Mouse (Mus musculus) cortical plate, adult 2 months (tissue): ENCODE measurements around the gene Fancf. TPM values are rescaled to one million over a fixed set of nuclear protein-coding genes. Genes with fewer than 3 reads are reported as not detected.

Experiments used
- H3K27ac ChIP-seq: fragments of 200-500 bp; 2 replicates; pipeline ENCODE4 v1.5.1; 2012; ENCODE audit warnings: low read length, control low read depth, inconsistent platforms; ENCODE audit not compliant: insufficient read depth
- H3K4me1 ChIP-seq: fragments of 200-500 bp; 2 replicates; pipeline ENCODE4 v1.6.1; 2011; ENCODE audit warnings: low read length; ENCODE audit not compliant: control insufficient read depth, insufficient read depth
- H3K4me3 ChIP-seq: fragments of 200-500 bp; 2 replicates; pipeline ENCODE4 v1.5.1; 2011; ENCODE audit warnings: mild to moderate bottlenecking, low read length, control low read depth; ENCODE audit not compliant: insufficient read depth
- CTCF ChIP-seq: fragments of 200-500 bp; IDR thresholded peaks from 2 replicates; pipeline ENCODE4 v1.5.1; 2011; ENCODE audit warnings: mild to moderate bottlenecking, control low read depth, low read length; ENCODE audit not compliant: insufficient read depth; ENCODE audit errors: extremely low read depth
- POLR2A ChIP-seq: fragments of 200-500 bp; IDR thresholded peaks from 2 replicates; pipeline ENCODE4 v1.6.1; 2011; ENCODE audit warnings: mild to moderate bottlenecking, low read length, control low read depth; ENCODE audit not compliant: insufficient read depth; ENCODE audit errors: extremely low read depth
- polyA plus RNA-seq: library from polyadenylated mRNA; depleted of rRNA; stranded (reverse); fragments of >200 nt; gene quantifications from 2 replicates; pipeline ENCODE4 v1.2.3, GENCODE M21; 2012

Fancf gene
- polyA plus RNA-seq, 1 experiment: 4.8 TPM

- H3K4me1 ChIP-seq: no peaks in the 10 kb centered on the region
- H3K27ac ChIP-seq: no peak overlapping the region
- no peak overlapping the region for H3K4me3 ChIP-seq
- TF ChIP-seq CTCF: no peak
- no peak for TF ChIP-seq POLR2A
These were observed 18.1 kb upstream of the Fancf start for GRCm38 (mm10) chr7:51880121-51880520.

GRCm38 (mm10) chr7:51879136-51879723, 17.2 kb upstream of the Fancf start:
- no peak for TF ChIP-seq CTCF
- TF ChIP-seq POLR2A: peak; percentile 62; the same call in 1 of the 2 replicates
- H3K4me3 ChIP-seq: peak overlapping the region; percentile 51
- H3K4me1 ChIP-seq: no peaks in the 10 kb centered on the region
- peak overlapping the region; percentile 83 for H3K27ac ChIP-seq

- Histone ChIP-seq H3K27ac (peak overlapping the region; percentile 83), H3K4me1 (no peaks in the 10 kb centered on the region), H3K4me3 (peak overlapping the region; percentile 51)
- TF ChIP-seq POLR2A (no peak), CTCF (no peak)
These were observed 16.7 kb upstream of the Fancf start for GRCm38 (mm10) chr7:51878730-51879129.

- Histone ChIP-seq H3K4me1 (no peaks in the 10 kb centered on the region), H3K4me3 (no peak overlapping the region), H3K27ac (no peak overlapping the region)
- TF ChIP-seq POLR2A (no peak), CTCF (no peak)
These were observed 14.2 kb upstream of the Fancf start for GRCm38 (mm10) chr7:51876316-51876715.

- TF ChIP-seq CTCF (no peak), POLR2A (no peak)
- H3K4me1 ChIP-seq: no peaks in the 10 kb centered on the region
- no peak overlapping the region for H3K27ac ChIP-seq
- H3K4me3 ChIP-seq: no peak overlapping the region
These were observed 10.5 kb upstream of the Fancf start for GRCm38 (mm10) chr7:51872597-51872996.

GRCm38 (mm10) chr7:51872041-51872440, 10.0 kb upstream of the Fancf start:
- no peak overlapping the region for H3K27ac ChIP-seq
- TF ChIP-seq POLR2A (no peak), CTCF (no peak)
- H3K4me1 ChIP-seq: no peaks in the 10 kb centered on the region
- no peak overlapping the region for H3K4me3 ChIP-seq

- no peak overlapping the region for H3K4me3 ChIP-seq
- H3K27ac ChIP-seq: no peak overlapping the region
- no peaks in the 10 kb centered on the region for H3K4me1 ChIP-seq
- no peak for TF ChIP-seq POLR2A
- TF ChIP-seq CTCF: no peak
These were observed 5.9 kb upstream of the Fancf start for GRCm38 (mm10) chr7:51867983-51868382.

- Histone ChIP-seq H3K27ac (no peak overlapping the region), H3K4me1 (no peaks in the 10 kb centered on the region), H3K4me3 (no peak overlapping the region)
- TF ChIP-seq CTCF (no peak), POLR2A (no peak)
These were observed 3.3 kb upstream of the Fancf start for GRCm38 (mm10) chr7:51865336-51865735.

- Histone ChIP-seq H3K4me1 (no peaks in the 10 kb centered on the region), H3K27ac (no peak overlapping the region), H3K4me3 (peak overlapping the region; percentile 71; the same call in 1 of the 2 replicates)
- TF ChIP-seq POLR2A (no peak), CTCF (no peak)
These were observed 775 bp upstream of the Fancf start for GRCm38 (mm10) chr7:51862842-51863241.

GRCm38 (mm10) chr7:51861250-51862096, 594 bp downstream of the Fancf start, which contains the start of gene Gas2:
Gas2 (plus strand) TSS chr7:51862015.
- TF ChIP-seq CTCF (no peak), POLR2A (peak; percentile 50; the same call in 1 of the 2 replicates)
- Histone ChIP-seq H3K27ac (peak within 1 kb of the TSS; percentile 97), H3K4me1 (no peaks in the 10 kb centered on the region), H3K4me3 (peak within 1 kb of the TSS; percentile 71)
